Mouse (Mus musculus) myocyte (in vitro differentiated cells): ENCODE data around the gene Tmprss2. TPM values are rescaled to one million over a fixed set of nuclear protein-coding genes. Genes with fewer than 3 reads are reported as not detected.

Experiments used
- H3K27me3 ChIP-seq: one replicate; pipeline ENCODE4 v1.6.1; 2011; ENCODE audit not compliant: control insufficient read depth, insufficient read depth, insufficient read length
- H3K36me3 ChIP-seq: one replicate; pipeline ENCODE4 v1.6.1; 2011; ENCODE audit not compliant: control insufficient read depth, insufficient read depth
- H3K4me2 ChIP-seq: one replicate; pipeline ENCODE4 v1.6.1; 2011; ENCODE audit warnings: low read depth, control low read depth
- H3K4me3 ChIP-seq: one replicate; pipeline ENCODE4 v1.5.1; 2011; ENCODE audit warnings: mild to moderate bottlenecking, control low read depth, moderate library complexity
- H3K79me2 ChIP-seq: one replicate; pipeline ENCODE4 v1.6.1; 2011; ENCODE audit not compliant: control insufficient read depth, insufficient read depth
- H3ac ChIP-seq: one replicate; pipeline ENCODE4 v1.6.1; 2011; ENCODE audit not compliant: control insufficient read depth, insufficient read length
- CEBPB ChIP-seq: IDR thresholded peaks from 2 replicates; pipeline ENCODE4 v1.6.1; 2011; ENCODE audit warnings: mild to moderate bottlenecking, moderate library complexity; ENCODE audit not compliant: poor library complexity, insufficient read depth, severe bottlenecking
- E2F4 ChIP-seq: IDR thresholded peaks from one replicate; pipeline ENCODE4 v1.6.1; 2011; ENCODE audit warnings: mild to moderate bottlenecking, control low read depth, moderate library complexity; ENCODE audit not compliant: insufficient read depth
- MAX ChIP-seq: IDR thresholded peaks from one replicate; pipeline ENCODE4 v1.6.1; 2011; ENCODE audit warnings: low read depth, mild to moderate bottlenecking, control low read depth
- MYOD1 ChIP-seq, 3 experiments: IDR thresholded peaks; one replicate each; pipeline ENCODE4 v1.6.1; 2011; ENCODE audit warnings: control low read depth in 2 of 3, low read depth in 2 of 3, mild to moderate bottlenecking in 2 of 3, moderate library complexity in 1 of 3; ENCODE audit not compliant: insufficient read length in 2 of 3, control insufficient read depth in 1 of 3
- MYOG ChIP-seq, 3 experiments: IDR thresholded peaks; one replicate each; pipeline ENCODE4 v1.6.1; 2011; ENCODE audit warnings: control low read depth in 2 of 3, low read depth in 2 of 3, mild to moderate bottlenecking in 2 of 3; ENCODE audit not compliant: insufficient read length in 2 of 3, control insufficient read depth in 1 of 3, insufficient read depth in 1 of 3
- POLR2A ChIP-seq: IDR thresholded peaks from one replicate; pipeline ENCODE4 v1.6.1; 2011; ENCODE audit warnings: low read depth, mild to moderate bottlenecking, control low read depth, moderate library complexity; ENCODE audit not compliant: insufficient read length
- POLR2AphosphoS2 ChIP-seq: IDR thresholded peaks from one replicate; pipeline ENCODE4 v1.6.1; 2011; ENCODE audit warnings: low read depth, control low read depth; ENCODE audit not compliant: insufficient read length
- REST ChIP-seq: IDR thresholded peaks from one replicate; pipeline ENCODE4 v1.6.1; 2011; ENCODE audit warnings: mild to moderate bottlenecking, control low read depth, moderate library complexity; ENCODE audit not compliant: insufficient read depth, insufficient read length
- SRF ChIP-seq: IDR thresholded peaks from one replicate; pipeline ENCODE4 v1.6.1; 2011; ENCODE audit warnings: low read depth; ENCODE audit not compliant: control insufficient read depth, insufficient read length
- TCF12 ChIP-seq: IDR thresholded peaks from one replicate; pipeline ENCODE4 v1.6.1; 2011; ENCODE audit warnings: mild to moderate bottlenecking, control low read depth; ENCODE audit not compliant: poor library complexity, insufficient read depth, severe bottlenecking
- TCF3 ChIP-seq: IDR thresholded peaks from one replicate; pipeline ENCODE4 v1.6.1; 2011; ENCODE audit warnings: low read depth, control low read depth; ENCODE audit not compliant: insufficient read length
- USF1 ChIP-seq: IDR thresholded peaks from one replicate; pipeline ENCODE4 v1.6.1; 2011; ENCODE audit warnings: low read depth, mild to moderate bottlenecking, control low read depth, moderate library complexity
- polyA plus RNA-seq: library from polyadenylated mRNA; unstranded; fragments of >200 nt; fragmentation: generic; extraction: Trizol; gene quantifications from one replicate; pipeline ENCODE4 v1.2.1, GENCODE M21; 2012; ENCODE audit warnings: missing spikeins

Gene Tmprss2
- polyA plus RNA-seq, 1 experiment = 0.05 TPM

DNA sequence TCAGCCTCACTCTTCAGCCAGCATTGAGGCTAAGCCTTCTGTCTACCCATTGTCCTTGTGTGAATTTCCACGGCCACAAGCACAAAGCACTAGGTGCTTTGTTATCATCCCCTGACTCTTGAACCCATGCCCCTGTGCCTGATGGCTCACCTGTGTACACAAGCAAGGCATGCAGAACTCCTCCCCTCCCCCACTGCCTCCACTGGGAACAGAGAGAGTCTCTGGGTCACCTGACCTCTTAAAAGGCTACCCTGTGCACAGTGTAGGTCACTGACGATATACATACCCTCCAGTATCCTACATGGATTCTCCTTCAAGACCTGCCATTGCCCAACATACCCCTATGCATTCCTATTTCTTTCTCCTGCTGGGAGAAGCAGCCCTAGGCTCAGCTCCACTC lies 4.2 kb downstream of the Tmprss2 start:
- Histone ChIP-seq H3ac (no peak overlapping the region), H3K27me3 (peaks cover 21% of the 10 kb centered on the region), H3K79me2 (no peaks in the 10 kb centered on the region), H3K4me2 (no peak overlapping the region), H3K36me3 (no peaks in the 10 kb centered on the region), H3K4me3 (no peak overlapping the region)
- TF ChIP-seq MYOD1 (IDR thresholded peaks at IDR 0.05; ENCODE audit: control insufficient read depth in 1 of 3, insufficient read length in 2 of 3, low read depth in 2 of 3) (no peak), SRF (no peak), MAX (no peak), POLR2A (no peak), USF1 (no peak)

DNA sequence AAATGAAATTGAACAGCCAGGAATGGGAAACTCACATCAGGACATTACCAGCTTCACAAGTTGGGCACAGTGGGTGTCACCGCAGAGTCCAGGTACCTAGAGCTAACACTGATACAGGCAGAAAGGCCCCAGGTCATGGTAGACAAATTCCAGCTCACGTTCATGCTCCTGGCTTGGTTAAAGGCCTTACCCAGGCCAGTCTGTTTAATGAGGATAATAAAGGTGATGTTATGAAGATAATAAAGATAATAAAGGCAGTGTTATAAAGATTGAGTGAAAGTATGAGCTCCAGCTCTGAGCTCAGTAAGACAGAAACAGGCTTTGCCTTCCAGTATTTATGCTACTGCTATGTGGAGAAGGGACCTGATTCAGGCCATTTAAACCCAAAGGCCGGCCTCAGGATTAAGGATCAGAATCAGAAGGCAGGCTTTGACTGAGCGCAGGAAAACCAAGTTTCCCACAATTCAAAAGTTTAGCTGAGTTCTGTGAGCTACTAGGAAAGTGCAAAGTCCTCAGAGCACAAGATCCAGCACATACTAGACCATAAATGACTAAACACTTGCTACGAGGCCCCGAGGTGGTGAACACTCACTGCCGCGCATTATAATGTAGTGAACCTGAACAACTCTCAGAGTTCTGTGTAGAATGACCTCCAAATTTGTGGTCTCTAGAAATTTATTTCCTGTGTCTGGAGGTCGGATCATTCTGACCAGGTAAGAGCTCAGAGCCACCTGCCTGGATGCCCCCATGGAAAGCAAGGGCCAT lies 4.9 kb downstream of the Tmprss2 start:
- Histone ChIP-seq H3ac (no peak overlapping the region), H3K79me2 (no peaks in the 10 kb centered on the region), H3K27me3 (peaks cover 18% of the 10 kb centered on the region), H3K36me3 (no peaks in the 10 kb centered on the region), H3K4me3 (no peak overlapping the region), H3K4me2 (no peak overlapping the region)
- no peak for TF ChIP-seq MAX
- TF ChIP-seq SRF = no peak
- no peak for TF ChIP-seq TCF3
- TF ChIP-seq POLR2A = no peak
- no peak for TF ChIP-seq POLR2AphosphoS2
- TF ChIP-seq E2F4 = no peak
- TF ChIP-seq MYOD1 (IDR thresholded peaks at IDR 0.05; ENCODE audit: control insufficient read depth in 1 of 3, insufficient read length in 2 of 3, low read depth in 2 of 3) = no peak
- TF ChIP-seq REST = no peak
- no peak for TF ChIP-seq MYOG (IDR thresholded peaks at IDR 0.05; ENCODE audit: control insufficient read depth in 1 of 3, insufficient read depth in 1 of 3, insufficient read length in 2 of 3, low read depth in 2 of 3)
- TF ChIP-seq CEBPB = no peak
- no peak for TF ChIP-seq TCF12
- no peak for TF ChIP-seq USF1

GRCm38 (mm10) chr16:97602256-97602655 lies 8.7 kb downstream of the Tmprss2 start:
- no peak overlapping the region for H3ac ChIP-seq
- no peak overlapping the region for H3K4me2 ChIP-seq
- no peaks in the 10 kb centered on the region for H3K79me2 ChIP-seq
- no peaks in the 10 kb centered on the region for H3K36me3 ChIP-seq
- no peaks in the 10 kb centered on the region for H3K27me3 ChIP-seq
- TF ChIP-seq MYOG (IDR thresholded peaks at IDR 0.05; ENCODE audit: control insufficient read depth in 1 of 3, insufficient read depth in 1 of 3, insufficient read length in 2 of 3, low read depth in 2 of 3) = no peak
- no peak for TF ChIP-seq TCF12
- no peak for TF ChIP-seq CEBPB
- TF ChIP-seq TCF3 = no peak
- no peak for TF ChIP-seq USF1
- H3K4me3 ChIP-seq = no peak overlapping the region

DNA sequence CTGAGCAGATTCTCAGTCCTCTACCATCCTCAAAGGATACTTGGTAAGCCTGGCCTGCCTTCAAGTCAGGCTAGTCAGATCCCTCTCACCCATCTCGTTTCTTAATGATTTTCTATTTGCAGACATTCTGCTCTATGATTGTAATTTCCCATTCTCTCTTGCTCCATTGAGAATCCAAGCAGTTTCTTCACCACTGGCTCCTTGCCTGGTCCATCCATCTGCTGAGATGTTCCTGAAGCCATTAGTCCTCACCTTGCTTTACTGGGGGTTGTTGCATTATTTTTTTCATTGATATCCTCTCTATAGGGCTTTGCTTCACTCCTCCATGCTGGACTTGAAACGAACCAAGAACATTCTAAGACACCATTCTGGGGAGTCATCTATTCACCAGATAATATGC lies 10.4 kb downstream of the Tmprss2 start:
- no peak overlapping the region for H3K4me2 ChIP-seq
- H3K4me3 ChIP-seq = no peak overlapping the region
- no peaks in the 10 kb centered on the region for H3K79me2 ChIP-seq
- peaks cover 7% of the 10 kb centered on the region for H3K27me3 ChIP-seq
- no peak overlapping the region for H3ac ChIP-seq
- TF ChIP-seq CEBPB (no peak), USF1 (no peak), POLR2A (no peak), POLR2AphosphoS2 (no peak), MYOG (IDR thresholded peaks at IDR 0.05; ENCODE audit: control insufficient read depth in 1 of 3, insufficient read depth in 1 of 3, insufficient read length in 2 of 3, low read depth in 2 of 3) (no peak), REST (no peak), MYOD1 (IDR thresholded peaks at IDR 0.05; ENCODE audit: control insufficient read depth in 1 of 3, insufficient read length in 2 of 3, low read depth in 2 of 3) (no peak), MAX (no peak), TCF12 (no peak), TCF3 (no peak)
- H3K36me3 ChIP-seq = no peaks in the 10 kb centered on the region

DNA sequence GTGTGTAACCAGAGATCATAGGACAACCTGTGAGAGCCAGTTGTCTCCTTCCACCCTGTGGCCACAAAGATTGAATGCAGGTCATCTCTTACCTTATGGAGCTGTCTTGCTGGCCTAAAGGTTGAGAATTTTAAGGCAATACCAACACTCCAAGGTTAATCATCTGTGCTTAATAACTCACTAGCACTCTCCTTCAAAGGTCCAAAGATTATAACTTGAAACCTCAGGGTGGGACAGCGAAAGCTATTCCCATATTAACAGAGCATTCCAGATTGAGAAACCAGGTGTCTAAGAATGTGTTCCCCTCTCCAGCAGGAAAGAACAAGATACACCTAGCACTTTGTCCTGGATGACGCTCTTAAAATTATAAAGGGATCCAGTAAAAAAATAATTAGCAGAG lies 12.9 kb downstream of the Tmprss2 start:
- no peaks in the 10 kb centered on the region for H3K36me3 ChIP-seq
- no peaks in the 10 kb centered on the region for H3K79me2 ChIP-seq
- TF ChIP-seq TCF3 (no peak), MAX (no peak), MYOD1 (IDR thresholded peaks at IDR 0.05; ENCODE audit: control insufficient read depth in 1 of 3, insufficient read length in 2 of 3, low read depth in 2 of 3) (no peak), POLR2AphosphoS2 (no peak), TCF12 (no peak), MYOG (IDR thresholded peaks at IDR 0.05; ENCODE audit: control insufficient read depth in 1 of 3, insufficient read depth in 1 of 3, insufficient read length in 2 of 3, low read depth in 2 of 3) (no peak), SRF (no peak), CEBPB (no peak), USF1 (no peak), POLR2A (no peak), REST (no peak), E2F4 (no peak)
- no peak overlapping the region for H3K4me3 ChIP-seq
- no peak overlapping the region for H3ac ChIP-seq
- peaks cover 7% of the 10 kb centered on the region for H3K27me3 ChIP-seq
- no peak overlapping the region for H3K4me2 ChIP-seq
